Mouse (Mus musculus) gastrocnemius, postnatal 4 days (tissue): ENCODE data around the gene Hspbap1. TPM values are rescaled to one million over a fixed set of nuclear protein-coding genes. Genes with fewer than 3 reads are reported as not detected.

Source experiments
- DNase-seq, 2 experiments: peaks; one replicate each; pipeline ENCODE4 v3.0.0; 2021 to 2022; ENCODE audit warnings: low spot score in 2 of 2, mixed read lengths in 2 of 2
- total RNA-seq, 2 experiments: library from RNA; stranded (reverse); gene quantifications; 2 replicates each; pipeline ENCODE4 v1.2.3; 2021

The Hspbap1 gene
- total RNA-seq, 2 experiments from 2014 or later = 3.6 to 3.9 TPM

DNA sequence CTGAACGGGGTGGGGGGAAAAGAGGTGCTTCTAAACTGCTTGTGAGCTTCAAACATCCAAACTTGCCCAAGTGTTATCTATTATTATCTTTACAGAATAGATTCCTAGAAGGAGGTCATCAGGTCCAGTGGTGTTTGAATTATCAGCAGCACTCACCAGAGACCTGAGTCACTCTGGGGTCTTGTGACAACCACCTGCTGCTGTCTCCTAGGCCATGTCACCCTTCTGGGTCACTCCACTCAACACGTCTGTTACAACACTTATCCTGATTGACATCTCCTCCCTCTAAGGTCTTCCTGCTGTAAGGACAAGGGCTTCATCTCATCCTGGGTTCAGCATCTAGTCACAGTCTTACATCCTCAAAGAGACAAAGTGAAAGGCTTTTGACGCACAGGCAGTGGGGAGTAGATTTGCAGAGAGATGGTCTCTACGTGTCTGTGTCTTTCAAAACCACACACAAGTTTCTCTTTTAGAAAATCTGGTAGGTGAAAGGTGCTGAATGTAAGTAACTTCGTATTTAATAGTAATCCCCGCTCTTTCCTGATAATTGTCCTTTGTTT is 21.9 kb downstream of the Hspbap1 start:
- DNase-seq = no peak

GRCm38 (mm10) chr16:35802163-35802562 is 32.0 kb downstream of the Hspbap1 start:
- DNase-seq = no peak

GRCm38 (mm10) chr16:35803723-35804122 is 33.5 kb downstream of the Hspbap1 start:
- DNase-seq = no peak

DNA sequence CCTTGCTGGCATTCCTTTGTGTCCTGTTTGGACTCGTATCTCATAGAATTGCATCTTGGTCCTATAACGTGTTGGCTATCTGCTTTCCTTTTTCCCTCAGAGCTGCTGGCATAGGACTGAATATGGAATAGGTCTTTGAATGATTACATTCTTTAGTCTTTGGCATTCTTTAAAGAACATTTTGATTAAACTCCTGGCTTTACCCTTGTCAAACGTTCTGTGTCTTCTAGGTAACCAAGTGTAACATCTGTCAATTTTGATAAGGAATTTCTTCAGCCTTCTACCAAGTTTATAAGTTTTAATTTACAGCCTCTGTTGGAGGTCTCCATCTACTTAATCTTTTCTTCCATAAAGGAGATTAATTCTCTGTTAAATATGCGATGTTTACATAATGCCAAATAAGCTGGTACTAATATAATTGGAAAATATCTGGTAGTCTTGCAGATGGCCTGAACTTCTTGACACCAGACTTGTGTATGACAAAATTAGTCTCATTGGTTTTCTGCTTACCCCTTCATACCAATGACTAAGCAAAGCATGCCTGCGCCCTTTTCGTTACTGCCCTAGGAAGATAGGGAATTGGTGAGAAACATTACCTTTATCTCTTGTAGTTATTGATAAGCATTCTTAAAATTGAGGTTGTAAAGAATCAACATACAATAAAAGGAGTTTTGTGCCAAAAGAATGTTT is 36.9 kb downstream of the Hspbap1 start:
- DNase-seq = no peak

DNA sequence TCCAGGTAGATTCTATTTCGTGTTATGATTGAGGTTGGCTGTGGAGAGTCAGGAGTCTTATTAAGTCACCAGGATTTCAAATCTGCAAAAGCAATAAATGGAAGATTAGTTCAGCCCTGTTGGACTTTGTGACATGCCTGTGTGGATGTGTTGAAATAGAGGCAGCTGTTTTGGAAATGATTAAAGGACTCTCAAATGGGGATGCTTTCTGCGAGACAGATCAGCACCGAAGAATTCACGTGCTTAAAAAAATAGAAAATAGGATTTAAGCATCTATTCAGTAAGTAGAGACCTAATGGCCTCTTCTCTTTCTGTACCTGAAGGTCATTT is 37.5 kb downstream of the Hspbap1 start:
- no peak for DNase-seq

GRCm38 (mm10) chr16:35808838-35809237 is 38.7 kb downstream of the Hspbap1 start:
- DNase-seq = no peak

GRCm38 (mm10) chr16:35813119-35813518 is 42.9 kb downstream of the Hspbap1 start:
- DNase-seq = no peak

- peak; percentile 64 to 74 for DNase-seq
These were observed 47.3 kb downstream of the Hspbap1 start for GRCm38 (mm10) chr16:35817255-35818089.

DNA sequence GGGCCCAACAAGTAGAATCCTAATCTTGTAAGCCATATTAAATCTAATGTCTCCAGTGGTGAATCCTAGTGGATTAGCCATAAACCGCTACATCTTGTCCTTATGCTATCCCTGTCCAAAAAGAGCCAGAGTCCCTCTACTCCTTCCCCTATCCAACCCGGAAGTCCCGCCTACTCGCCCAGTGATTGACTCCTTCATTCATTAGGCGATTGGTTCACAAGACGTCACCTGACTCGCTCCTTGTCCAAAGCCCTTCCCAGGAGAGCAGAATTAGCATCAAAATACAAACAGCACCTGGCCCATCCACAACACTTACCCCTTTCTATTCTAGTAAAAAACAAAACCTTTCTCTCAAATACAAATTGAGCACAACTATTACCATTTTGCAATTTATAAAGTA is 59.8 kb downstream of the Hspbap1 start:
- DNase-seq = no peak

DNA sequence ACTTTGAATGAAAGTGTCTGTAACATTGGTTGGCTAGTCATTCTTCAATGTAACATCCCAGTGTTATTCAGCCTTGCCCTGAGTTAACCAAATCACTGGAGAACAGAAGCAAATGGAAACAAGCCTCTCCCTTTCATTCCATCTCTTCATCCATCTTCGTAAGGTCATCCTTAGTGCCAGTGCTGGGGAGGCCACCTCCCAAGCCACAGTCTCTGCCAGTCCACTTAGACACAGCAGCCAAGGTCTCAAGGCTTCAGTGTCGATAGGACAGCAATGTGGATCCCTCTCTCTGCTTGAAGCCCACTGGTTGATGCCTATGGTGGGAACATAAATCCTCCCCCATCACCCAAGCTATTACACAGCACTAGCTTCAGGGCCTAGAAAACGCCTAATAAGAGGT is 62.8 kb downstream of the Hspbap1 start:
- DNase-seq = no peak

DNA sequence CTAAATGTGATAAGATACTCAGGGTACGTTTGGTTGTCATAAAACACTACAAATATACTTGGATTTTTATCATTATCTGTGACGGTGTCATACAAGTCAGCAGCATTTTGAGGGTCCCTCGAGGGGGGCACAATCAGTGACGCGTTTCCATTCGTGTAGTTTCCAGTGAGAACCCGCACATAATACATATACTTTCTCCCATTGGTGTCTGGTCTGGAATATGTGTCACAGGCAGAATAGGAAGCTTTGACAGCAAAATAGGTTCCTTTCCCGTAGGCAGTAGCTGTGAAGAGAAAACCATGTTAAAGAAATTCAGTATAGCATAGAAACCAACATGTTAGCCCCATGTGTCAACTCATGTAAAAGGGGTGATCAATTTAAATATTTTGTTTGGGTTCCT is 64.5 kb downstream of the Hspbap1 start:
- no peak for DNase-seq

DNA sequence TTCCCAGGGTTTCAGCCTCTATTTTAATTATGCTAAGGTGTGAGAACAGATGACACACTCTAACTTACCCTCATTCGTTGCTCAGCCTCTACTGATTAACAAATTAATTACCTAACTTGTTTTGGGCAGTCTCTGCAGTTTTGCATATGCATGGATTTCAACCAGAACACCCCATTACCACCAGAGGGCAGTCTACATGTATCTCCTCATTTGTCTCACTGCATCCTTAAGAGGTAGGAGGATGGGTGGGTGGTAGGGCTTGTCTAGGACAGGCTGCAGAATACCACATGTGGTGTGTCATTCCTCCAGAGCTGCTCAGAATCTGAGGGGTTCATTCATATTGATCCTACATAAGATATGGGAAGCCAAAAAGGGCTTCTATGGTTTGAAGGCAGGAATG is 69.5 kb downstream of the Hspbap1 start:
- no peak for DNase-seq

DNA sequence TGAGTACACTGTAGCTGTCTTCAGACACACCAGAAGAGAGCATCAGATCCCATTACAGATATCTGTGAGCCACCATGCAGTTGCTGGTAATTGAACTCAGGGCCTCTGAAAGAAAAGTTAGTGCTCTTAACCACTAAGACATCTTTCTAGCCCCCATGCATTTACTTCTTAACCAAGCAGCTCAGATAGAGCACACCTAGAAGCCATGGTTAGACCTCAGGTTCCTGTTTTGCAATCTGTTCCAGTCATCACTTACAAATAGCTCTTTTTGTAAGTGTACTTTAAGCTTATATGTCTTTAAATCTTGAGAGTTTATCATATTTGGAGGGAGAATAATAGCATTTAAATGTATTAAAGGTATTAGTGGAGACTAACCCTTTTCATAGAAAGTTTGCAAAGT is 77.0 kb downstream of the Hspbap1 start:
- DNase-seq = no peak

DNA sequence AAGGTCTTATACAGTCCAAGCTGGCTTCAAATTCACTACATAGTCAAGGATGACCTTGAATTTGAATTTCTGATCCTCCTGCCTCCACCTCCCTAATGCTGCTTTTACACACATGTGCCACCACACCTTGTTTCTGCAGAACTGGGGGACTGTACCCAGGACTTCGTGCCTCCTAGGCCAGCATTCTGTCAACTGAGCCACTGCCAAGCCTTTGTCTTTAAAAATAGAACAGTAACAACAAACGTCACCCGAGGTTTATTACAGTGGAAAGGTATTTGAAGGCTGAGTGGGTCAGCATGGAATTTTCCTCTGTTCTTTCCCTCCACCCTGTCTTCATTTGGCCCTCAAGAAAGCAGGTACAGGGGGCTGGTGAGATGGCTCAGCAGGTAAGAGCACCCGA is 85.7 kb downstream of the Hspbap1 start:
- no peak for DNase-seq

DNA sequence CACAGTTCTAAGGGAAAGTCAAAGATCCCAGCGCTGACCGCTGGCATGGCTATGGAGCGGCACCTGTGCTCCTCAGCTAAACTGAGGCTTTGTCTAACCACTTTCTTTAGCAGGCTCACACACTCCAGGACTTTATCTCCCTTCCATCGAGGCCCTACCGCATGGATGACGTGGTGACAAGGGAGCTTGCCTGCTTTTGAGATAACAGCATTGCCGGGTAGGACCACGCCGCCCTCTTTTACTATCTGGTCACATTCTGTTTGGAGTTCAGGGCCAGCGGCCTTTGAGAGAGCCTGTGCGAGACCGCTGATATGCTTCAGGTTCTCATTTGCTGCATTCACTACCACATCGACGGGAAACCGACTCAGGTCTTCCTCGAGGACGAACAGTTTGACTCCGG is 86.6 kb downstream of the Hspbap1 start:
- DNase-seq = no peak

DNA sequence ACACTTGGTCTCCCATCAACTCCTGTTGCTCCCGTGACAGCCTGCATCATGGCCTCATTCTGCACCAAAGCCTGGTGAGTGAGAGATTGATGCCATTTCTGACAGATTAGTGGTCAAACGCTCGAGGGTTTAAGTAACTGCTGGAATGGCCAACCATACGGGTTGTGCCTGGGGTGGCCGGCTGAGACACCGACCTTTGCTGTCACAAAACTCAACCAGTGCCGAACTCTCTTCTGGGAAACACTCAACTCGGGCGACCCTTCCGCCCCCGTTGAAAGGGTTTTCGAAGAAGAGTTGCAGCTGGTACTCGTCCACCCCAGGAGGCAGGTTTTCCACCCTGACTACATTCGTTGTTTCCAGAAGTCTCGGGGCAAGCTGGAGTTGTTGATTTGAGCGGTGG is 90.1 kb downstream of the Hspbap1 start:
- DNase-seq = no peak

GRCm38 (mm10) chr16:35862057-35862456 is 91.9 kb downstream of the Hspbap1 start:
- no peak for DNase-seq

GRCm38 (mm10) chr16:35867726-35868125 is 97.6 kb downstream of the Hspbap1 start:
- no peak for DNase-seq

GRCm38 (mm10) chr16:35869126-35869525 is 99.0 kb downstream of the Hspbap1 start:
- DNase-seq = no peak

- no peak for DNase-seq
These were observed 99.5 kb downstream of the Hspbap1 start for GRCm38 (mm10) chr16:35869656-35870055.

DNA sequence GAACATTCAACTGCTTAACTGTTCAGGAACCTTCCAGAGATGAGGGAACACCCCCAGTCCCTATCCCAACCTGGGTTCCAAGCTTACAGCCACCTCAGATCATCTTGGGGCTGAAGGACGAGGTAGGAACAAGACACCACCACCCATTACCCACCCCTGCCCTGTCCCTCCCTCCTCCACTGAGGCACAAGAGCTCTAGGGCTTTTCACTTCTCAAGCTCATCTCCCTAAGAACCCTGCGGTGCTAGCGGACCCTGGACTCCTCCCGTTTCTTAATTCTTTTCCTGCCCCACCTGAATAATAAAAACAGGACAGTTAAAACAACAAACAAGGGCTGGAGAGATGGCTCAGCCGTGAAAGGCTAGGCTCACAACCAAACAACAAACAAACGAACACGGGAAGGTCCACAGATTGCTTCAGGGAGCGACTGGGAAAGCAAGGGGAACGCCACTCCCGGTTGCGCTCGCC is 100.4 kb downstream of the Hspbap1 start:
- no peak for DNase-seq
